Mouse (Mus musculus): ENCODE measurements around the gene Myo1d.

Myo1d gene

DNA sequence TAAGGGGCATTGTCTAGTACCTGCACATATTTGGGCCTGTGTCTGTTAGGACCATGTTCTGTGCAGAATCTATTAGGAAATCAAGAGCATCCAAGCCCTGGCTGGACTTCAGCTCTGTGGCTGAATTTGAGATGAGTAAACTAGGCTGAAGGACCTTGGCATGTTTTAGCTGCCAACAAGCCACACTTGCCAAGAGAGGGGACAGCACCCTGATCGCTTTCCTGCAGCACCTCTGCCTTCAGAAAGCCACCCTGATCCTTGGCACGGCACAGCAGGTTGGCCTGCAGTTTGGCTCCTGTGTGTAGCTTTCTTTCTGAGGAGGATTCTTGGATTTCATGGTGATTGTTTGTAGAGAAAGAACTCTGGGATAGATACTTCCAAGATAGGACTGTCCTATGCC lies 1.7 kb upstream of the Myo1d start:
- 85% methylated on average over 2 of the region's 2 CpGs for WGBS

DNA sequence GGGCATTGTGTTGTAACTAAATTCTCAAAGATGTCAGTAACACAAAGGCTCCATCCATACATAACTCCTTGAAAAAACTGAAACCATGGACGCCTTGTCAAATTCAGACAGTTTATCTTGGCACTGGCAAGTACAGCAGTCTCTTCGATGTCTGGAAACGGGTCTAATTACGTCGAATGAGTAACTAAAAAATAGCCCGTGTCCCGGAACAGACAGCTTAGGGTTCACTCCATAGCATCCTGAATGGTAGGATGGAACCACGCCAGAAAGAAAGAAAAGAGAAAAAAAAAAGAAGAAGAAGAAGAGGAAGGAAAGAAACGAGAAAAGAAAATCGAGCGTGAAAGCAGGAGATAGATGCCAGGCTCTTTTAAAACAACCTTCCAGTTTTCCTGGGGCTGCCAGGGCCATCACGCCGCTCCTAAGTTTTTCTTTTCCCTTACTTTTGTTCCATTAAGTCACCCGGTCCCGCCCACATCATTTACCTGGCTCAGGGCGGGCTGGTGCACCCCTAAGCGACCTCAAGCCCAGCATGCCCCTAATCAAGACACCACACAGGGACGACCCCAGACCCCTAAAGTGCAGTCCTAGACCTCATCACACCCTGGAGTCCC lies 804 bp downstream of the Myo1d start:
- WGBS = 2% methylated on average over 18 of the region's 18 CpGs

DNA sequence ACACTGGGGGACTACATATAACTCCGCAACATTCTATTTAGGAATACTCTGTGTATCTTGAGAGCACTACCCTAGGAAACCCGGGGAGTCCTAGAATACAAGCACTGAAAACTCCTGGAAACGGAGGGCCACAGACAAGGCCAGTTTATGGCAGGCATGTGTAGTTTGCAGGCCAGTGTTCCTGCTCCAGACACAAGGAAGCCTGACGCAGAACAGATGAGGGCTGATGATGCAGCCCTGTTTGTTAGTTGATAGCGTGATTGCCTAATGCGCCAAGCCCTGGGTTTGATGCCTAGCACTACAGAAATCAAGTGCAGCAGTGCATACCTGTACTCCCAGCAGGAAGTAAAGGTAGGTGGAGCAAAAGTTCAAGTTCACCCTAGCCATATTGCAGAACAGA lies 1.7 kb downstream of the Myo1d start:
- 73% methylated on average over 6 of the region's 6 CpGs for WGBS

DNA sequence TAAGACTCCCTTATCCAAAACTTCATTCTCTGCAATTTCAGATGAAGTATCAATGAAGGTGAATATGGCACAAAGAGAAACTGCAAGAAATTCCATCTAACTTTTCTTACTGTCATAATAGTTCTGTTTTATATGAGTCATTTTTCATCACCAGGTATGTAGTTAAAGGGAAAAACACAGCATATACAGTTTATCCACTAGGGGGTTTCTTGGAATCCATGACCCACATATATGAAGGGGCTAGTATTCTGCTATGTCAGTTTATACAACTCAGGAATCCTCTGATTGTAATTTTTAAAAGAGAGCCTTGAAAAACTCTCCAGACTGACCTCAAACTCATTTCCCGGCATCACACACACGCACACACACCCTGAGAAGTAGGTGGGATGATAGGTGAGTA lies 2.1 kb downstream of the Myo1d start:
- WGBS = 88% methylated on average over 2 of the region's 2 CpGs

DNA sequence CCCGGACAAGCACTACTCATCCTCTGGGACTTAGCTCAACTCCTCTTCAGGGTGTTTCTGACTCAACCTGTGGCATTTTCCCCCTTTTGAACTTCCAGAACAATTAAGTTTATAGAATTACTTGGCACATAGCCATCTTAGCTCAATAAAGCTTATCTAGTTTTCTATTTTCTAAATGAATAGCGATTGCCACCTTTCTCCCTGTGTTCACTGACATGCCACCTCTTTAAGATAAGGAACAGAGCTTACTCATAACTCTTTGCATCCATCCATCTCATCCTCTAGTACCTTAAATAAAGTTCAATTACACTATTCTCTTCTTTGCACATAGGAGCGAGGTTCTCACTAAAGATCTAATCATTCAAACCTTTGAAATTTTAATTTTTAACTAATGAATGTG lies 4.3 kb downstream of the Myo1d start:
- 77% methylated on average over 3 of the region's 3 CpGs for WGBS

DNA sequence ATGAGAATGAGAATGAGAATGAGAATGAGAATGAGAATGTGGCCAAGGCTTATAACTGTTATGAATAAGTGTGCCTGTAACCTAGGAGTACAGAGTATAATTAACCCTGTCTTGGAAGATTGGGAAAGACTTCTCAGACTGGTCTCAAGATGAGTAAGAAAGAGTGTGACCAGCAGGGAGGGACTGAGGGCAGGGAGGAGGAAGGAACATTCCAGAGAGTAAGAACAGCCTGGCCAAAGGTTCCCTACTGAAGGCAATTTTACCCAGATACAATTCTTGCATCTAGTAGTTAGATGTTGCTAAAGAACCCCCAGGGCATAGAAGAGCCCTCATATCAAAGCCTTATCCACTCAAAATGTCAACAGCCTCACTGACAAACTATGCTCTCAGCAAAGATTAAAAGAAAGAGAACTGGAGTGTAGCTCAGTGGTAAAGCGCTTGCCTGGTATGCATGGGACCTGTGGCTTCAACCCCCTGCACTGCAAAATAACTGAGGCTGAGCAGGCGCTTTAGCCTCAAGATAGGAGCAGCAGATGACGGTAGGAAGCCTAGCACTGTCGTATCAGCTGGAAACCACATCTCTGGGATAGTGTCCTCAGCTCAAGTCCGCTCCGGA lies 7.1 kb downstream of the Myo1d start:
- 94% methylated on average over 6 of the region's 6 CpGs for WGBS

DNA sequence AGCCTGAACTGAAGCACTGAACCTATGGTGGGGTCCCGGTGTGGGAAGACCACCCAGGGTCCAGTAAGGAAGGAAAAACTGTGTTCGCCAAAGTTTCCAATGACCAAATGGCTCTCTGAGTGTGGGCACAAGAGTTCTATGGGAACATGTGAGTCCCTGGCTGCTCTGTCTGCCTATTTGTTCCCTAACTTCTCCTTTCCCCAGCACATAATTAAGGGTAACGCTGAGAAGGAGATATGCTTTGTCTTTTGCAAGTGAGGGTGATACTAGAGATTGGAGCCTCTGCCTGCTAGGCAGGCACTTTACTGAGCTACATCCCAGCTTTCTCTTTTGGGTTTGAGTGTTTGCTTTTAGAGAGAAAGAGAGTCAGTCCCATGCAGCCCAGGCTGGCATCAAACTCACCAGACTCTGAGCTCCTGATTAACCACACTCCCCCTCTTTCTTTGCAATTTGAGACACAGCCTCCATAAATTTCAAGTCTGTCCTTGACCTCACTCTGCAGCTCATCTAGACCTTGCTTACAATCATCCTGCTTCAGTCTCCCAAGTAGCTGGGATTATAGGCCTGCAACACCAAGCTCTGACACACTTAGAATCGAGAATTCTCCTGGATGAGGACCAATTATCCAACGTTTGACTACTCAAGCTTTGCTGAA lies 8.1 kb downstream of the Myo1d start:
- WGBS = 82% methylated on average over 5 of the region's 5 CpGs

DNA sequence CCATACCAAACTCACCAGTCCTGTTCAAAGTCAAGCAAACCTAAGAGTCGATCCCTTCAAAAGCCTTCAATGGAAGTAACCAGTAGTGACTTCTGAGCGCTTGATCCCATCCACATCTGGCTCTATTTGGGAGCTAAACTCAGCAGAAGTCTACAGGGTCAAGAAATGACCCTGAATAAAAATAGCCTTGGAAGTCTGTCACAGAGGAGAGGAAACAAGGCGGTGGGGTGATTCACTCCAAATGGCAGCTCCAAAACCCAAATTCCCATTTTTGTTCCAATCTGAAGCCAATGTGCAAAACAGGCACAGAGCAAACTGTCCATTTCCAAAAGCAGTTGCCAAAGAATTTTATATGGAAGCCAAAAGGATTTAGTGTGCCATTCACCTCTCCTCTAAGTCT lies 8.6 kb downstream of the Myo1d start:
- WGBS = 88% methylated on average over 3 of the region's 3 CpGs

DNA sequence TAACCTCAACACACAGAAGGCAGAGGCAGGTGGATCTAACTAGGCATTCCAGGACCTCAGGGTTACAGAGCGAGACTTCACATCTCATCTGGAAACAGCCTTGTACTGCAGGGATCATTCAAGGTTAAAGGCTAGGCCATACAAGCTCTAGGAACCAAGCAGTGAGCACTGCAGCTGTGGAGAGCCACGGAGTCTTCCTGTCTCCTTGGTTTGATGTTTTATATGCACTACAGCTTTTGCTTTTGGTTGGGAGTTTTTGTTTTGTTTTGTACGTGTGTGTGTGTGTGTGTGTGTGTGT lies 12.6 kb downstream of the Myo1d start:
- 79% methylated on average over 3 of the region's 3 CpGs for WGBS

DNA sequence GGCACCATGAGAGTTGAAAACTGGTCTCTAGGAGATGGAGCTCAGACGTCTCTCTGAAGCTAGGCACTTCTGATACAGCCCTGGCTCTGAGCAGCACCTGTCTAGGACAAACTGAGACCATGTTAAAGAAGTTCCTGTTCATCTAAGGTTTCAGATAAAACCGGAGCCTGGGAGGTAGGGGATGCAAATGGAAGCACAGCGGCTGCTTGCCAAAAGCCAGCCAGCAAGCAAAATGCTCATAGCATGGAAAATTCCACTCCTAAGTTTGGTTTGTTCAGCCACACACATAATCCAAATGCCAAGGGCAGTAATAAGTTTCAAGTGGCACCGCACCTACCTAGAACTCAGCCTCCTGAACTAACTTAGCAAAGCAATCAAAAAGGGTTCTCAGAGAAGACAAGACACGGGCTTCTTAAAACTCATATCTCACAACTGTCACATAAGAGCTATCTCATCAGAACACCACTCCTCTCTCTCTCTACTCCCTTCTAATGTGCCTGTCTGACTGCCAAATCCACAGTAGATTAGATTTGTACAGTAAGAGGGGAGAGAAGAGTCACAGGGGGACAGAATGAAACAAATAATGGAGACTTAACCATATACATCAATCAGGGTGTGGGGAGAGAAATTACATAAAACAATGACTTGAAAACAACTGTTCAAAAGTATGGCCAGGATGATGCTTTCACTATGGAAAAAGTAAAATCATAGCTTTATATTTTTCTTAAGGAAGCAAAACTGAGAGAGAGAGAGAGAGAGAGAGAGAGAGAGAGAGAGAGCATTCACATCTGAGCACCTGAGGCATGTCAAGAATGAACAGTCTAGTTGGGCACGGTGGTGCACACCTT lies 13.1 kb downstream of the Myo1d start:
- 73% methylated on average over 6 of the region's 6 CpGs for WGBS

DNA sequence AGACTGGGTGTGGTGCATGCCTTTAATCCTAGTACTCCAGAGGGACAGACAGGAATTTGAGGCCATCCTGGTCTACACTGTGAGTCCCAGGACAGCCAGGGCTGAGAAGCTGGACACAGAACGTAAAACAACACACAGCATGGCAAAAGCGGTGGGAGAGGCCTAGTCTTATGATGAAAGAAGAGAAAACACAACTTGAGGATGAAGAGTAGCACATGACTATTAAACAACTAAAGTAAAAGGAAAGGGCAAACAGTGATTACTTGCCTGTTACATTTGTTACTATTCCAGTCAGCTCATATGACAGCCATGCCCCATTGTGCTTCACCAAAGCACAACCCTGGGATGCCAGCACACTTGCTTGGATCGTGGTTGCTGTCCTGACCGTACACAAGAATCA lies 13.8 kb downstream of the Myo1d start:
- 90% methylated on average over 4 of the region's 4 CpGs for whole genome bisulfite sequencing

DNA sequence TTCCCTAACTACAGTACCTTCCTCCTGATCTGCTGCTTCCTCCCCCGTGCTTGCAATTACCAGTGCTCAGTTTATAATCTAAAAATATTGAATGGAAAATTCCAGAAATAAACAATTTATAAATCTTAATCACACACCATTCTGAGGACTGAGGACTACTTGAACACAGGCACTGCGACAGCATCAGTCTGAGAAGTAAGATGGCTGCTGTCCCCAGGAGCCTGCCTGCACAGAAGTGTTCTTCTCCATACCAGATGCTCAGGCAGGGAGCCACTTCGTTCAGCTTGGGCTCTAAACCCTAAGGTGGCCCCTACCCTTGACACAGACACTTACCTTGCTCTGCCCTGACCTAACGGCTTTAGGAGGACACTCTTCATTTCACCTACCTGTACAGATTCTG lies 17.8 kb downstream of the Myo1d start:
- 79% methylated on average over 4 of the region's 4 CpGs for WGBS

DNA sequence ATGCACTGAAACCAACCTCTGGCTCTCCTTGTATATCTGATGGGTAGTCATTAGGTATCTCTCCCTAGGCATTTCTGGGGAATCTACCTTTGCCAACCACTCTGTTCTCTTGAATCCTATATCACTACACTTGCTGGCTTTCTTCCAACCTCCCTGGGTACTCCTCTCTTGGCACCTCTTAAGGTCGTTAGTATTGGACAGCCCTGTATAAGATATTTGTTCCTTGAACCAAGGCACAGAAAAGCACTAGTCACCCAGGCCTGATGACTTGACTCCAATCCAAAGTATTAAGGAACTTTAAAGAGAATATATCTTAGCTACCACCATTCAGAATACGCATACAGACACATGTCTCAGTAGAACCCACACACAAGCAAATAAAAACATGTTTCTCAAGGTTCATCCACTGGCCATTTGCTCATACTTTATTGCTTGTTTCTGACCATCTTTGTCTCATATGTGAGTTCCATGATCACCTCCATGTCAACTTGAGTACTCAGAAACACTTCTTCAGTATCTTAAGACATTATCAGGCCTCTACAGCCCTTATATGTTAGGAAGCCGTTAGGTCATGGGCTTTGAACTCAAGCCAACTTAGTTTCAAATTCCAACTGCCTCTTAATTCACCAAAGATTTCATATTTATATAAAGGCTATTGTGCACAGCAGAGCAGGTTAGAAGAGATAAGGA lies 18.4 kb downstream of the Myo1d start:
- WGBS = 79% methylated on average over 3 of the region's 3 CpGs

DNA sequence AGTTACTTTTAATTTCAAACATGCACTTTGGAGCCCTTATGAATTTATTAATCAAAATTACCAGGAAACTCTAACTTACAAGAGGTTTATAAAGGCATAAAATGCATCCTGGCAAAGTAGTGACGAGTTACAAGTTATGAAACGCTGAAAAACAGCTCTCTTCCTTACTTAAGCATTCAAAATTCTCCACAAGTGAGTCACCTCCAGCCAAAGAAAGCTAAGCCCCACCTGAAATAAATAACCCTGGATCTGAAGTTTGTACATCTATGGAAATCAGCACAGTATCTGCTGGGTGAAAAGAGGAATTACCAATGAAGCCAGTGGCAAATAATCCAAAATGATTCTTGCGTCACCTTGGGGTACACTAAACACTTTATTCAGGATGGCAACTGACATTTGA lies 20.8 kb downstream of the Myo1d start:
- 83% methylated on average over 3 of the region's 3 CpGs for WGBS

DNA sequence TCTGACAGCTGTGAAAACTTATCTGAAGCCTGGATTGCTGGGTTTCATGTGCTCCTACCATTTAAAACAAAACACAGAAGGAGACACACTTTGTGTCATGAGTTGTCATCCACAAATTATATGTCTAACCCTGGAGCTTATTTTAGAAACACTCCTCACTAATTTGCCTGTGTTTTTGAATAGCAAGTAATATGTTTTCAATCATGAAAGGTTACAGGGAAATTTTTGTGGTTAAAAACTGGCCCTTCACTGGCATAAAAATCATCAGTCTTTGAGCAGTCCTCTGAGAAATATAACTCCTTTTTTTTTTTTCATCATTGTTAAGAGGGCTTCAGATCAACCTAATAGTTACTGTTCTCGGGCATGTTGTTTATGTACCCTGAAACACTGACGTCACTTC lies 25.6 kb downstream of the Myo1d start:
- 69% methylated on average over 2 of the region's 2 CpGs for WGBS

DNA sequence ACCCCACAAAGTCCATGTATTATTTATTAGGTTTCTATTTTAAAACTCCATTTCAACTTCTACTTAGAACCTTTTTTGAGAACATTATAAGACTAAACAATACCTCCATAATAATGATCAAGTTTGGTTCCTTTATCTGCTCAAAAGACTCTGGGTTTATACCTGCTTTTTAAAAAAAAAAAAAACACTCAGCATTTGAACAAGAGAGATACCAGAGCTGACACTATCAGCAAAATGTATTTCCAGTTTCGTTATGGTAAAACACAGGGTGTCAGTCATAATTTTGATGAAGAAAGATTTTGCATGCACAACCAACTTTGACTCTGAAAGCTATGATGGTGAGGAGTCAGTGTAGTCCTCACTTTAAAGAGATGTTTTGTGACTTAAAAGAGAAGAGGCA lies 28.7 kb downstream of the Myo1d start:
- 94% methylated on average over 1 of the region's 1 CpGs for WGBS

DNA sequence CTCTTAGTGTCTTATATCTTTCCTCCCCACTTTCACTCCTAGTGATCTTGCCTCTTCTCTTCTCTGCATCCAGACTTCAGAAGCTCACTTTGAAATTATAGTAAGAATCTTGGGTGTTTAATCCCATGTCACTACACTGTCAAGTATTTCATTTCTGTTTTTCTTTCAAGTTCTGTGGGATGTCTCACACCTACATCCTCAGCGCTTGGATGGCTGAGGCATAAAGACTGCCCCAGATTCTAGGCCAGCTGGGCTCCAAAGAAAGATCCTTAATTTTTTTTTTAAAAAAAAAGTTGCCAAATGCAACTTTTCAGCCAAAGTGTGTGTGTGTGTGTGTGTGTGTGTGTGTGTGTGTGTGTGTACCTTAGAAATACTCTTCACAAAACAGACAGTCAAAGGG lies 30.6 kb downstream of the Myo1d start:
- 43% methylated on average over 1 of the region's 1 CpGs for WGBS

DNA sequence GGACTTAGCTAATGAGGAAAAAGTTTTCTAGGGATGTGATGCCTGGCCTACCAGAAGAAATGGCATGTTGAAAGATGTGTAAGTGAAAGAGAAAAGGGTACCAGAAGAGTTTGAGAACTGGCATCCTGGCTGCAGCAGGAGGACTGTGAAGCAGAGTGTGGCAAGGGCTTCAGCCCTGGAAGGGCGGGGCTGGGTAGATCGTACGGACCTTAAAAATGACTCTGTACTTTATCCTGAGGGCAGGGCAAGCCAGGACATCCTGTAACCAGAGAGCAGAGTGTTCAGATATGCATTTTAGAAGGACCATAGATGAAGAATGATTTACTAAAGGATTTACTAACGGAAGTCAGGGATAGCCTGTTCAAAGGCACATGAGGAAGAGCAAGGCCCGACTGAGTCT lies 34.4 kb downstream of the Myo1d start:
- 88% methylated on average over 5 of the region's 5 CpGs for WGBS

DNA sequence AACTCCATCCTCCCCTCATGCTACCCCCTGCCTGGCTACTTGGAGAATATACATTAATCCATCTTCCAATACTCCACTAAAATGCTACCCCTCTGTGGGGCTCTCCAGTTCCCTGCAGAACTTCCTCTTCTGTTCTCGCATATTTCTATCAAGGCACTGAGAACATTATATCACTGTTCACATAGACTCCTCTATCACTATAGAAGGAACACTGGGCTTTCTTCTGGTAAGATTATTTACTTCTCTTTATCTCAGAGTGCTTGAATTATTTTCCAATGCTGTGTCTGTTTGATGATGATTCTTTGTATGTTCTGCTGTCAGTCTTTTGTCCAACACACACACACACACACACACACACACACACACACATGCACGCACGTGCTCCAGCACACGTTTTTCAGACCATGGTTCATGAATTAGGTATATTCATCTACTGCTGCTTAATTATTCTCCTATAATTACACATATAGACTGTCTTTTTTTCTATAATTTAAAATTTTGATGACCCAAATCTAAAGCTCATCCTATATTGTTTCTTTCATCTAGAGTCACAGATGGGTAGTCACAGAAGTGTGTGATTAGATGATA lies 35.9 kb downstream of the Myo1d start:
- 85% methylated on average over 4 of the region's 4 CpGs for WGBS

DNA sequence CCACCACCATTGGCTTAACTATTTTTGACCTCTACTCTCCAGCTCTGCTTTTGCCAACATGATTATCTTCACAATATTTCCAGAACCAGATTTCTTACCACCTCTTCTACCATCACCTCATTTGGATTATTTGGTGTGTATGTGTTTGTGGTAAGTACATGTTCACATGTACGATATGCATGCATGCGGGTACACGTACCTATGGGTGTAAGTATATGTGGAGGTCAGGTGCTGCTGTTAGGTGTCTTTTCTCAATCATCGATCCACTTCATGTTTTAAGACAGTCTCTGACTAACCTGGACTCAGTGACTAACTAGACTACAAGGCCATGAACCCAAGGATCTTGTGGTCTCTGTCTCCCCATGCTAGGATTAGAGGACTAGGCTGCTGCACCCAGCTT lies 37.4 kb downstream of the Myo1d start:
- 98% methylated on average over 4 of the region's 4 CpGs for WGBS

DNA sequence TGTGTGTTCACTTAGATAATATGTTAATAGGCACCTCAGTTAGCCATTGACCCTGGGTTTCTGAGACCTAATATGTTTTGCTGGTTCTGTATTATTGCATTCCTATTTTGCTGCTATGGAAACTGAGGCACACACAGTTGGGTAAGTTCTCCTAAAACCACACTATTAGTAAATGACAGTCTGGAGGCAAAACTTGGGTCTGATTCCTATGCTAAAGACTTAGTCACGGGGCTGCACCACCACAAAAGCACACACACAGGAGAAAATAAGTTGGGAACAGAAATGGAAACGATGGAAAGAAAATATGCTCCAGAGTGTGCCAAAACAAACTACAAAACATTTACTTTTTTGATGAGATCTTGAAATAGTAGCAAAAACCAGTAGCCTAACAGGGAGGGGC lies 45.1 kb downstream of the Myo1d start:
- 57% methylated on average over 2 of the region's 2 CpGs for WGBS

DNA sequence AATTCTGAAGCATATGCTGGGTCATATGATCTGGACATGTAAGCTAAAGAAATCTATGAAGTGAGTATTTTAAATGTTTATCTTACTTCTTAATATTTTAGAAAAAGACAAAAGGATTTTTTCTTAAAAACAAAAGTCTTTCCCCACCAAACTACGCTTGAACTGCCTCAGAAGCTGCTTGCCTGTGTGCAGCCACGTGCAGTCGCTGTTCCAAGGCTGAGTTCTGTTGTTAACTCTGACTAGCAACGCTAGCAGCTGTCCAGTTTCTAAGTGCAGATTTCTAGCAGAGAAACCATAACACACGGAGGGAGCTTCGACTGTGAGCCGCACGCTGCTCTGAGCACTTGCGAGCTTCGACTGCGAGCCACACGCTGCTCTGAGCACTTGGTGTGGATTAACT lies 55.1 kb downstream of the Myo1d start:
- WGBS = 45% methylated on average over 12 of the region's 12 CpGs
